Mouse (Mus musculus) inflammation-experienced regulatory T-cells (primary cell): ENCODE results near the gene Arhgap22. TPM values are rescaled to one million over a fixed set of nuclear protein-coding genes. Genes with fewer than 3 reads are reported as not detected.

Experiments used
- polyA plus RNA-seq, 2 experiments: library from polyadenylated mRNA; unstranded; fragments of 100-300 nt; shearing (Covaris generic); gene quantifications; one replicate each; pipeline ENCODE4 v1.2.1; 2017

Arhgap22 gene
- 1 to 10 TPM; 2.2 to 2.7 TPM for polyA plus RNA-seq

GRCm38 (mm10) chr14:33213823-33214766, at the start of gene Arhgap22:
TSS of gene Arhgap22 (plus strand) at chr14:33214026.

GRCm38 (mm10) chr14:33185068-33185800, 28.6 kb upstream of the Arhgap22 start, which contains the start of gene Wdfy4:
TSS of gene Wdfy4 (minus strand) at chr14:33185508.

Other genes with a start within 250 kb of the Arhgap22 start
- under 1 TPM in 1 of 2 experiments, not detected in 1; 0.60 TPM for gene Lrrc18, start 222.6 kb upstream of the Arhgap22 start, polyA plus RNA-seq
- 1 to 10 TPM in 1 of 2 experiments, under 1 TPM in 1; 0.11 to 2.7 TPM for gene Wdfy4, start 28.5 kb upstream of the Arhgap22 start, polyA plus RNA-seq
- 1 to 10 TPM; 6.1 to 7.9 TPM for gene Mapk8, start 233.1 kb downstream of the Arhgap22 start, polyA plus RNA-seq